Mouse (Mus musculus): ENCODE data around the gene Ttll11. TPM values are rescaled to one million over a fixed set of nuclear protein-coding genes. Genes with fewer than 3 reads are reported as not detected.

Ttll11 gene
- polyA plus RNA-seq, 1 experiment from 2014 or later = 3.0 TPM

GRCm38 (mm10) chr2:35731671-35732449, 247.9 kb downstream of the Ttll11 start:
- no peaks in the 10 kb centered on the region for H3K27me3 ChIP-seq (ENCODE audit: control insufficient read depth, insufficient read depth, low read length)
- WGBS = 85% methylated on average over 18 of the region's 18 CpGs
- no peaks in the 10 kb centered on the region for H3K9me3 ChIP-seq (ENCODE audit: control insufficient read depth, low read length)
- peaks cover 10% of the 10 kb centered on the region for H3K4me1 ChIP-seq (ENCODE audit: control insufficient read depth, insufficient read depth, low read length)
- ATAC-seq (ENCODE audit: low FRiP score) = no peak
- H3K9ac ChIP-seq (ENCODE audit: low read length) = no peak overlapping the region
- H3K4me2 ChIP-seq = no peak overlapping the region
- peaks cover 3% of the 10 kb centered on the region; the same call in 1 of the 2 replicates for H3K36me3 ChIP-seq (ENCODE audit: control insufficient read depth, insufficient read depth, low read length)
- H3K4me3 ChIP-seq (ENCODE audit: low read depth, low read length) = no peak overlapping the region
- no peak for DNase-seq (ENCODE audit: low spot score, missing footprints)
- H3K27ac ChIP-seq (ENCODE audit: low read depth, low read length) = no peak overlapping the region

GRCm38 (mm10) chr2:35729077-35730065, 250.3 kb downstream of the Ttll11 start:
- WGBS = 54% methylated on average over 16 of the region's 16 CpGs

DNA sequence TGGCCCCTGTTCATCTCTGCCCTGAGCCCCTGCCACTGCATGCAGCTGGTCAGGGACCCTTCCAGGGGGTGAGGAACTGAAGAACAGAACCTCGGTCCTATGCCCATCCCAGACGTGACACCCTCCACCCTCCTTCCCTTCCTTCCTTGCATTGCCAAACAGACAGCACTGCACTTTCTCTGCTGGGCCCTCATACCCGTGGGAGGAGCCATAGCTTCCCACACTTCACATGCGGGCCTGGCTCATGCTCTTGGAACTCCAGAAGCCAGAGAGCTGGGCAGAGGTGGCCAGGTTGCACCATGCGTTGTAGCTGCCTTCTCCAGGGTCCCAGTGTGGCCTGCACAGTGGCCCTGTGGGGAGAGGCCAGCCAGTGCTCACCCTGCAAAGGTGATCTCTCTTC, 251.1 kb downstream of the Ttll11 start:
- Histone ChIP-seq H3K4me3 (ENCODE audit: low read depth, low read length) (no peak overlapping the region), H3K9ac (ENCODE audit: low read length) (no peak overlapping the region), H3K27ac (ENCODE audit: low read depth, low read length) (no peak overlapping the region), H3K4me1 (ENCODE audit: control insufficient read depth, insufficient read depth, low read length) (peaks cover 10% of the 10 kb centered on the region), H3K36me3 (ENCODE audit: control insufficient read depth, insufficient read depth, low read length) (peaks cover 3% of the 10 kb centered on the region; the same call in 1 of the 2 replicates), H3K27me3 (ENCODE audit: control insufficient read depth, insufficient read depth, low read length) (no peaks in the 10 kb centered on the region), H3K9me3 (ENCODE audit: control insufficient read depth, low read length) (no peaks in the 10 kb centered on the region), H3K4me2 (no peak overlapping the region)
- 59% methylated on average over 5 of the region's 5 CpGs for WGBS
- DNase-seq (ENCODE audit: low spot score, missing footprints) = no peak
- no peak for ATAC-seq (ENCODE audit: low FRiP score)

More at GRCm38 (mm10) chr2:35729077-35730065, 250.3 kb downstream of the Ttll11 start:
- peaks cover 10% of the 10 kb centered on the region for H3K4me1 ChIP-seq (ENCODE audit: control insufficient read depth, insufficient read depth, low read length)
- H3K9ac ChIP-seq (ENCODE audit: low read length) = no peak overlapping the region
- no peak overlapping the region for H3K4me2 ChIP-seq
- peaks cover 3% of the 10 kb centered on the region; the same call in 1 of the 2 replicates for H3K36me3 ChIP-seq (ENCODE audit: control insufficient read depth, insufficient read depth, low read length)
- no peak overlapping the region for H3K4me3 ChIP-seq (ENCODE audit: low read depth, low read length)
- H3K9me3 ChIP-seq (ENCODE audit: control insufficient read depth, low read length) = no peaks in the 10 kb centered on the region
- H3K27me3 ChIP-seq (ENCODE audit: control insufficient read depth, insufficient read depth, low read length) = no peaks in the 10 kb centered on the region
- ATAC-seq (ENCODE audit: low FRiP score) (peak; percentile 43), DNase-seq (ENCODE audit: low spot score, missing footprints) (peak; percentile 86)
- no peak overlapping the region for H3K27ac ChIP-seq (ENCODE audit: low read depth, low read length)

DNA sequence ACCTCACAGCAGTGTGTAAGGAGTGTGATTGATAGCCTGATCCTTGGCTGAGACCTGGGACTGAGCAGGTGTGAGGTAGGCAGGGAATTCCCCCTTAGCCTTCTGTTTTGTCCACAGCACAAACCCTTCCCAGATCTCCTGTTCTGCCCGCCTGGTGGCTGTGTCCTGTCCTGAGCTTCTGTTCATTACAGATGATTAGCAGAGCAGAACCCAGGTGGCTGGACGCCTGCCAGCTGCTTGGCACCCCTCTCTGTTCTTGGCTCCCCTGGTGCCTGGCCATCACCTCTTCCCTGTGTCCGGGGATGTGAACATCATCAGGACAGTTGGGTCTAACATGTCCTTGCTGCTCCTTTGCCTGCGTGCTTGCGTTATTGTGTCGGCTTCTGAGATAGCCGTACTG, 256.0 kb downstream of the Ttll11 start:
- Histone ChIP-seq H3K4me1 (ENCODE audit: control insufficient read depth, insufficient read depth, low read length) (peaks cover 3% of the 10 kb centered on the region; the same call in 1 of the 2 replicates), H3K9me3 (ENCODE audit: control insufficient read depth, low read length) (no peaks in the 10 kb centered on the region), H3K27ac (ENCODE audit: low read depth, low read length) (no peak overlapping the region), H3K4me3 (ENCODE audit: low read depth, low read length) (no peak overlapping the region), H3K4me2 (no peak overlapping the region), H3K36me3 (ENCODE audit: control insufficient read depth, insufficient read depth, low read length) (peaks cover 37% of the 10 kb centered on the region), H3K27me3 (ENCODE audit: control insufficient read depth, insufficient read depth, low read length) (no peaks in the 10 kb centered on the region), H3K9ac (ENCODE audit: low read length) (no peak overlapping the region)
- 90% methylated on average over 7 of the region's 7 CpGs for WGBS
- ATAC-seq (ENCODE audit: low FRiP score) (no peak), DNase-seq (ENCODE audit: low spot score, missing footprints) (no peak)

DNA sequence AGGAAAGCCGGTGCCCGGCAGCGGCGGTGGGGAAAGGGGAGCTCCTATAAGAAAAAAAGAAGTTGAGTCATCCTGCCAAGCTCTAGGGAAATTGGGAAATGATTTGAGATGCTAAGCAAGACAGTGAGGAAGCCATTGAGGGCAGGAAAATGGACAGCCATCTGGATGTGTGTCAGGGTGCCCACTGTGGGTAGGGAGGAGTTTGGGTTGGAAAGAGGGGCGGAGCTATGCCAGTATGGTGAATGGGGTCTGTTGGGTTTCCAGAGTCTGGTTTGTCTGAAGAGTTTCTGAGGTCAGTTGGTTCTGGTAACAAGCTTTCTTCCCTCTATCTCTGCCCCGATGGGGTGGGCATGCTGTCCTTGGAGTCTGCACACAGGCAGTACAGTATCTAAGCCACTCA, 256.4 kb downstream of the Ttll11 start:
- ATAC-seq (ENCODE audit: low FRiP score) (no peak), DNase-seq (ENCODE audit: low spot score, missing footprints) (no peak)
- no peak overlapping the region for H3K27ac ChIP-seq (ENCODE audit: low read depth, low read length)
- no peaks in the 10 kb centered on the region for H3K27me3 ChIP-seq (ENCODE audit: control insufficient read depth, insufficient read depth, low read length)
- H3K9me3 ChIP-seq (ENCODE audit: control insufficient read depth, low read length) = no peaks in the 10 kb centered on the region
- H3K36me3 ChIP-seq (ENCODE audit: control insufficient read depth, insufficient read depth, low read length) = peaks cover 42% of the 10 kb centered on the region
- no peak overlapping the region for H3K4me2 ChIP-seq
- 96% methylated on average over 6 of the region's 6 CpGs for WGBS
- no peaks in the 10 kb centered on the region; the same call in 1 of the 2 replicates for H3K4me1 ChIP-seq (ENCODE audit: control insufficient read depth, insufficient read depth, low read length)
- no peak overlapping the region for H3K9ac ChIP-seq (ENCODE audit: low read length)
- H3K4me3 ChIP-seq (ENCODE audit: low read depth, low read length) = no peak overlapping the region

- peaks cover 40% of the 10 kb centered on the region for H3K36me3 ChIP-seq (ENCODE audit: control insufficient read depth, insufficient read depth, low read length)
- H3K4me2 ChIP-seq = no peak overlapping the region
- H3K4me3 ChIP-seq (ENCODE audit: low read depth, low read length) = no peak overlapping the region
- no peak overlapping the region for H3K27ac ChIP-seq (ENCODE audit: low read depth, low read length)
- DNase-seq (ENCODE audit: low spot score, missing footprints) = no peak
- no peak for ATAC-seq (ENCODE audit: low FRiP score)
- no peaks in the 10 kb centered on the region for H3K27me3 ChIP-seq (ENCODE audit: control insufficient read depth, insufficient read depth, low read length)
- H3K4me1 ChIP-seq (ENCODE audit: control insufficient read depth, insufficient read depth, low read length) = no peaks in the 10 kb centered on the region
- no peaks in the 10 kb centered on the region for H3K9me3 ChIP-seq (ENCODE audit: control insufficient read depth, low read length)
- no peak overlapping the region for H3K9ac ChIP-seq (ENCODE audit: low read length)
- whole genome bisulfite sequencing = 92% methylated on average over 9 of the region's 9 CpGs
Measured at GRCm38 (mm10) chr2:35722821-35723220, 256.9 kb downstream of the Ttll11 start.

GRCm38 (mm10) chr2:35720956-35721355, 258.8 kb downstream of the Ttll11 start:
- Histone ChIP-seq H3K4me3 (ENCODE audit: low read depth, low read length) (no peak overlapping the region), H3K9ac (ENCODE audit: low read length) (no peak overlapping the region), H3K36me3 (ENCODE audit: control insufficient read depth, insufficient read depth, low read length) (peaks cover 45% of the 10 kb centered on the region), H3K9me3 (ENCODE audit: control insufficient read depth, low read length) (no peaks in the 10 kb centered on the region), H3K27ac (ENCODE audit: low read depth, low read length) (no peak overlapping the region), H3K4me2 (no peak overlapping the region), H3K4me1 (ENCODE audit: control insufficient read depth, insufficient read depth, low read length) (no peaks in the 10 kb centered on the region), H3K27me3 (ENCODE audit: control insufficient read depth, insufficient read depth, low read length) (no peaks in the 10 kb centered on the region)
- DNase-seq (ENCODE audit: low spot score, missing footprints) (no peak), ATAC-seq (ENCODE audit: low FRiP score) (no peak)
- WGBS = 95% methylated on average over 9 of the region's 9 CpGs

DNA sequence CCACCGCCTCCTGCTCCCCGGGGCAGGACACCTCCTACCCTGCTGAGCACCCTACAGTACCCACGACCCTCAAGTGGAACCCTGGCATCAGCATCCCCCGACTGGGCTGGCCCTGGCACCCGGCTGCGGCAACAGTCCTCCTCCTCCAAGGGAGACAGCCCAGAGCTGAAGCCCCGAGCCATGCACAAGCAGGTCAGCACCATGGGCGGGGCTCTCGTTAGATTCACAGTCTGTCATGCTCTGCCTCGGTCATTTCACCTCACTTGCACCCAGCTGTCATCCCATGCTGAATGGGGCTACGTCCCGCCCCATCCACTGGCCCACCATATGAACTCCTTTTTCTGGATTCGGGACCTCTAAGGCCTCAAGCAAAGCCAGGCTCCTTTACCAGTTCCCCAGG, 259.2 kb downstream of the Ttll11 start:
- no peaks in the 10 kb centered on the region for H3K4me1 ChIP-seq (ENCODE audit: control insufficient read depth, insufficient read depth, low read length)
- H3K36me3 ChIP-seq (ENCODE audit: control insufficient read depth, insufficient read depth, low read length) = peaks cover 45% of the 10 kb centered on the region
- no peaks in the 10 kb centered on the region for H3K27me3 ChIP-seq (ENCODE audit: control insufficient read depth, insufficient read depth, low read length)
- ATAC-seq (ENCODE audit: low FRiP score) (no peak), DNase-seq (ENCODE audit: low spot score, missing footprints) (no peak)
- no peaks in the 10 kb centered on the region for H3K9me3 ChIP-seq (ENCODE audit: control insufficient read depth, low read length)
- no peak overlapping the region for H3K9ac ChIP-seq (ENCODE audit: low read length)
- no peak overlapping the region for H3K27ac ChIP-seq (ENCODE audit: low read depth, low read length)
- H3K4me2 ChIP-seq = no peak overlapping the region
- WGBS = 90% methylated on average over 13 of the region's 13 CpGs
- H3K4me3 ChIP-seq (ENCODE audit: low read depth, low read length) = no peak overlapping the region

DNA sequence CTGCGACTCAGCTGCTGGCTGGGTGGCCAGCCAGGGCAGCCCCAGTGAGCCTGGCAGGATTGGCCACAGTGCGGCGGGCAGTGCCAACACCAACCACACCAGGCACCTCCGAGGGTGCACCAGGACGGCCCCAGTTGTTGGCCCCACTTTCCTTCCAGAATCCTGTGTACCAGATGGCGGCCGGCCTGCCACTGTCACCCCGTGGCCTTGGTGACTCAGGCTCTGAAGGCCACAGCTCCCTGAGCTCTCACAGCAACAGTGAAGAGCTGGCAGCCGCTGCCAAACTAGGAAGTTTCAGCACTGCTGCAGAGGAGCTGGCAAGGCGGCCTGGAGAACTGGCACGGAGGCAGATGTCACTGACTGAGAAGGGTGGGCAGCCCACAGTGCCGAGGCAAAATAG, 259.6 kb downstream of the Ttll11 start:
- DNase-seq (ENCODE audit: low spot score, missing footprints) = no peak
- H3K9me3 ChIP-seq (ENCODE audit: control insufficient read depth, low read length) = no peaks in the 10 kb centered on the region
- H3K9ac ChIP-seq (ENCODE audit: low read length) = no peak overlapping the region
- H3K4me2 ChIP-seq = no peak overlapping the region
- H3K36me3 ChIP-seq (ENCODE audit: control insufficient read depth, insufficient read depth, low read length) = peaks cover 45% of the 10 kb centered on the region
- H3K4me3 ChIP-seq (ENCODE audit: low read depth, low read length) = no peak overlapping the region
- H3K27ac ChIP-seq (ENCODE audit: low read depth, low read length) = no peak overlapping the region
- no peaks in the 10 kb centered on the region for H3K27me3 ChIP-seq (ENCODE audit: control insufficient read depth, insufficient read depth, low read length)
- ATAC-seq (ENCODE audit: low FRiP score) = no peak
- H3K4me1 ChIP-seq (ENCODE audit: control insufficient read depth, insufficient read depth, low read length) = no peaks in the 10 kb centered on the region
- 92% methylated on average over 12 of the region's 12 CpGs for WGBS
